Mouse (Mus musculus) CH12.LX (cell line): ENCODE measurements around the gene Gramd1b. TPM values are rescaled to one million over a fixed set of nuclear protein-coding genes. Genes with fewer than 3 reads are reported as not detected.

Experiments
- DNase-seq: peaks from one replicate; pipeline ENCODE4 v3.0.0-alpha.2; 2013; ENCODE audit errors: extremely low read depth
- H3K27ac ChIP-seq: 2 replicates; pipeline ENCODE4 v1.5.1; 2012; ENCODE audit warnings: low read depth, mild to moderate bottlenecking, control low read depth, moderate library complexity; ENCODE audit not compliant: insufficient read depth
- H3K27me3 ChIP-seq: replicated peaks from 2 replicates; pipeline ENCODE3; 2012; ENCODE audit warnings: inconsistent platforms
- H3K36me3 ChIP-seq, 2 experiments: replicated peaks in 1 of 2; 2 replicates each; pipeline versions ENCODE3 to v1.6.1; 2012; ENCODE audit warnings: inconsistent platforms in 1 of 2, low read length in 1 of 2, mild to moderate bottlenecking in 1 of 2, mixed read lengths in 1 of 2, moderate library complexity in 1 of 2; ENCODE audit not compliant: control insufficient read depth in 1 of 2, insufficient read depth in 1 of 2
- H3K4me1 ChIP-seq, 2 experiments: 2 replicates each; pipeline ENCODE4 v1.6.1; 2012; ENCODE audit warnings: inconsistent platforms in 1 of 2, moderate library complexity in 1 of 2; ENCODE audit not compliant: insufficient read depth in 2 of 2, control insufficient read depth in 1 of 2
- H3K4me2 ChIP-seq: 2 replicates; pipeline ENCODE4 v1.6.1; 2012; ENCODE audit warnings: low read depth, mild to moderate bottlenecking, control low read depth; ENCODE audit not compliant: poor library complexity, insufficient read depth, severe bottlenecking
- H3K4me3 ChIP-seq, 3 experiments: fragments of 150-350 bp in 1 of 3; sonication (generic) in 1 of 3; replicated peaks in 1 of 3; 2 replicates each; pipeline versions ENCODE3 to v1.5.1; 2011 to 2012; ENCODE audit warnings: low read depth in 2 of 3, low read length in 2 of 3, mild to moderate bottlenecking in 2 of 3, moderate library complexity in 2 of 3, control low read depth in 1 of 3, improper control_type of control experiment in 1 of 3, inconsistent platforms in 1 of 3, mixed read lengths in 1 of 3; ENCODE audit not compliant: poor library complexity in 1 of 3
- H3K79me2 ChIP-seq: replicated peaks from 2 replicates; pipeline ENCODE4 v1.6.1; 2012; ENCODE audit warnings: mild to moderate bottlenecking, moderate library complexity; ENCODE audit not compliant: control insufficient read depth, poor library complexity, insufficient read depth, severe bottlenecking; ENCODE audit errors: extremely low read depth
- H3K9ac ChIP-seq: 2 replicates; pipeline ENCODE4 v1.6.1; 2012; ENCODE audit warnings: low read depth, mild to moderate bottlenecking, control low read depth, moderate library complexity; ENCODE audit not compliant: insufficient read depth
- H3K9me3 ChIP-seq: replicated peaks from 2 replicates; pipeline ENCODE3; 2012; ENCODE audit warnings: low read length, inconsistent platforms, mixed read lengths
- BHLHE40 ChIP-seq: IDR thresholded peaks from 2 replicates; pipeline ENCODE4 v1.6.1; 2011; ENCODE audit warnings: mild to moderate bottlenecking, low read depth, low read length, improper control_type of control experiment
- CHD2 ChIP-seq: IDR thresholded peaks from 2 replicates; pipeline ENCODE4 v1.6.1; 2011; ENCODE audit warnings: low read length, improper control_type of control experiment
- ELF1 ChIP-seq: IDR thresholded peaks from 2 replicates; pipeline ENCODE4 v1.6.1; 2014; ENCODE audit warnings: low read depth, mild to moderate bottlenecking, inconsistent platforms, low read length, improper control_type of control experiment
- ETS1 ChIP-seq: conservative IDR thresholded peaks from 2 replicates; pipeline ENCODE4 v1.6.1; 2012; ENCODE audit warnings: low read depth, mild to moderate bottlenecking, inconsistent platforms, low read length, improper control_type of control experiment, moderate library complexity
- GABPA ChIP-seq: IDR thresholded peaks from 2 replicates; pipeline ENCODE4 v1.6.1; 2012; ENCODE audit warnings: low read depth, low read length, improper control_type of control experiment, inconsistent platforms; ENCODE audit not compliant: insufficient replicate concordance
- HCFC1 ChIP-seq: IDR thresholded peaks from 2 replicates; pipeline ENCODE4 v1.6.1; 2012; ENCODE audit warnings: low read depth, mild to moderate bottlenecking, inconsistent platforms, low read length, improper control_type of control experiment
- JUND ChIP-seq: conservative IDR thresholded peaks from 2 replicates; pipeline ENCODE4 v1.6.1; 2011; ENCODE audit warnings: low read depth, low read length, improper control_type of control experiment
- MAZ ChIP-seq: IDR thresholded peaks from 2 replicates; pipeline ENCODE4 v1.6.1; 2012; ENCODE audit warnings: low read depth, mild to moderate bottlenecking, inconsistent platforms, low read length, improper control_type of control experiment, moderate library complexity
- NELFE ChIP-seq: IDR thresholded peaks from 2 replicates; pipeline ENCODE4 v1.6.1; 2011; ENCODE audit warnings: low read depth, low read length, improper control_type of control experiment
- NRF1 ChIP-seq: IDR thresholded peaks from 2 replicates; pipeline ENCODE4 v1.6.1; 2014; ENCODE audit warnings: low read depth, mild to moderate bottlenecking, inconsistent platforms, low read length, improper control_type of control experiment, moderate library complexity
- PAX5 ChIP-seq: IDR thresholded peaks from 2 replicates; pipeline ENCODE4 v1.6.1; 2012; ENCODE audit warnings: low read length, inconsistent platforms, mixed read lengths
- POLR2A ChIP-seq: IDR thresholded peaks from 2 replicates; pipeline ENCODE4 v1.6.1; 2011; ENCODE audit warnings: low read depth, mild to moderate bottlenecking, improper control_type of control experiment, low read length
- POLR2AphosphoS2 ChIP-seq: IDR thresholded peaks from 2 replicates; pipeline ENCODE4 v1.6.1; 2011; ENCODE audit warnings: low read depth, low read length, improper control_type of control experiment
- RCOR1 ChIP-seq: conservative IDR thresholded peaks from 2 replicates; pipeline ENCODE4 v1.6.1; 2012; ENCODE audit warnings: low read depth, mild to moderate bottlenecking, inconsistent platforms, low read length, improper control_type of control experiment
- SMC3 ChIP-seq: IDR thresholded peaks from 2 replicates; pipeline ENCODE4 v1.6.1; 2011; ENCODE audit warnings: low read depth, low read length, improper control_type of control experiment
- TCF12 ChIP-seq: IDR thresholded peaks from 2 replicates; pipeline ENCODE4 v1.6.1; 2014; ENCODE audit warnings: low read depth, mild to moderate bottlenecking, inconsistent platforms, low read length, improper control_type of control experiment
- UBTF ChIP-seq: IDR thresholded peaks from 2 replicates; pipeline ENCODE4 v1.6.1; 2012; ENCODE audit warnings: low read depth, mild to moderate bottlenecking, inconsistent platforms, low read length, improper control_type of control experiment, moderate library complexity
- USF1 ChIP-seq: IDR thresholded peaks from 2 replicates; pipeline ENCODE4 v1.6.1; 2014; ENCODE audit warnings: low read depth, mild to moderate bottlenecking, inconsistent platforms, low read length, improper control_type of control experiment
- dilution Hi-C: fragments of 300-500 bp; cut with MboI; formaldehyde crosslinking; loops from 2 replicates; pipeline ENCODE4 v1.14.3; 2020; ENCODE audit warnings: low sequenced_read_pairs; ENCODE audit not compliant: extremely low pct_unique_long_range_greater_than_20kb, extremely low pct_ligation_motif_present
- in situ Hi-C: fragments of 300-500 bp; cut with MboI; formaldehyde crosslinking; loops from 3 replicates; pipeline ENCODE4 v1.14.3; 2019; ENCODE audit warnings: low sequenced_read_pairs, low pct_ligation_motif_present, low pct_unique_long_range_greater_than_20kb, mixed read lengths
- polyA plus RNA-seq: library from polyadenylated mRNA; unstranded; fragments of >175 nt; gene quantifications from 2 replicates; pipeline ENCODE4 v1.2.1, GENCODE M21; 2012; ENCODE audit warnings: low read depth; ENCODE audit not compliant: insufficient read length
- total RNA-seq, 2 experiments: library from RNA; depleted of rRNA; stranded (reverse); fragments of 300-350 nt in 1 of 2; fragments of >200 nt in 1 of 2; gene quantifications; 2 replicates each; pipeline ENCODE4 v1.2.3; 2012 to 2014

Gramd1b gene
- total and polyA plus RNA-seq, 3 experiments: 13.3 to 40.8 (median 16.7) TPM

DNA sequence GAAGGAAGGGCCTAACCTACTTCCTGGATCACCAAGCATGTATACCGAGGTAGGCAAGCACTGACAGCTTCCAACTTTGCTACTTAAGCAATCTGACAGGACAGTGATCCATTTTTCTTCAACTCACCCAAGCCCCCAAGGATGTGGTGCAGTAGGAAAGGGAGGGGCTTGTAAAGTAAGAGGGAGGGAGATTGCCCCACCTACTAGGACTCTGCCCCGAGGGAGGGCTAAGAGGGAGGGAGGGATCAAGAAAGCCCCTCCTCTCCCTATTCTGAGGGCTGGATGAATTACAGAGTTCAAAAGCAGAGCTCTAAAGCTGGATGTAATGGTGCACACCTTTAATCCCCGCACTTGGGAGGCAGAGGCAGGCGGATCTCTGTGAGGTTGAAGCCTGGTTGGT, 117.6 kb downstream of the Gramd1b start:
- TF ChIP-seq UBTF (no peak), GABPA (no peak), SMC3 (no peak), MAZ (no peak), JUND (no peak), POLR2A (no peak), NRF1 (no peak), ELF1 (no peak), BHLHE40 (no peak), ETS1 (no peak), HCFC1 (no peak), POLR2AphosphoS2 (no peak), NELFE (no peak), USF1 (no peak), RCOR1 (no peak), PAX5 (no peak)
- no peak for DNase-seq
- no peak overlapping the region for H3K4me3 ChIP-seq

DNA sequence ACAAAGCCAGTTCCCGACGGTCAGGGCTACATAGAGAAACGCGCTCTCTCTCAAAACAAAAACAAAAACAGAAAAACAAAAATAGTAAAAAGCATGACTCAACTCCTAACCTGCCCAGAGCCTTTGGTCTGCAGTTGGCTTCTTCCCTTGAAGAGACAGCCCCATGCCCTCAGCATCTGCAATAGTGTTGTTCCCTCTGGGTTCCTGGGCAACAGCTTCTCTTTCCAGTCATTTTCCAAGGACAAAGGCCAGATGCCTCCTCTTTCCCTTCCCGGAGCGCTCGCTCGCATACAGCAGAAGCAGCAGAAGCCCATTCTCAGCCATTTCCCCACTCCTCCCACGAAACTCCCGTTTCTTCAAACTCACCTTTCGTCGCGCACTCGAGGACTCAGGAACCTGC, 118.3 kb downstream of the Gramd1b start:
- no peak for DNase-seq
- Histone ChIP-seq H3K9me3 (peaks cover 5% of the 10 kb centered on the region), H3K27ac (no peak overlapping the region), H3K4me1 (peaks cover 0 to 21% of the 10 kb centered on the region in 2 experiments; a peak in 2 of 4 replicates), H3K4me3 (no peak overlapping the region), H3K9ac (no peak overlapping the region), H3K4me2 (no peak overlapping the region), H3K27me3 (no peaks in the 10 kb centered on the region), H3K79me2 (no peaks in the 10 kb centered on the region)
- dilution Hi-C loops (no loop called here), in situ Hi-C loops (loop anchor here (5.0 to 25.0 kb wide), 2 partner anchors 174 to 349 kb away; no protein-coding TSS in a partner anchor)
- no peak for TF ChIP-seq CHD2
- no peak for TF ChIP-seq TCF12
- no peak for TF ChIP-seq UBTF
- TF ChIP-seq, all 38 proteins: peak for 0
- H3K36me3 ChIP-seq: peaks cover 0 to 73% of the 10 kb centered on the region in 2 experiments

More for the DNA sequence above, 117.6 kb downstream of the Gramd1b start:
- peaks cover 0 to 19% of the 10 kb centered on the region in 2 experiments; a peak in 2 of 4 replicates for H3K4me1 ChIP-seq
- H3K79me2 ChIP-seq: no peaks in the 10 kb centered on the region
- H3K27me3 ChIP-seq: no peaks in the 10 kb centered on the region
- in situ Hi-C loops: loop anchor here (5.0 to 25.0 kb wide), 2 partner anchors 174 to 349 kb away; no protein-coding TSS in a partner anchor
- dilution Hi-C loops: no loop called here
- peaks cover 0 to 73% of the 10 kb centered on the region in 2 experiments for H3K36me3 ChIP-seq
- H3K27ac ChIP-seq: no peak overlapping the region
- no peak overlapping the region for H3K4me2 ChIP-seq
- H3K9me3 ChIP-seq: peaks cover 5% of the 10 kb centered on the region
- H3K9ac ChIP-seq: no peak overlapping the region; the same call in 1 of the 2 replicates
